Mouse (Mus musculus) ES-Bruce4 (cell line): Measurements from ENCODE around the gene Irs1. TPM values are rescaled to one million over a fixed set of nuclear protein-coding genes. Genes with fewer than 3 reads are reported as not detected.

Experiments
- H3K27ac ChIP-seq: 2 replicates; pipeline ENCODE4 v1.5.1; 2012; ENCODE audit warnings: low read length, inconsistent platforms; ENCODE audit not compliant: insufficient read depth
- H3K27me3 ChIP-seq: 2 replicates; pipeline ENCODE4 v1.6.1; 2012; ENCODE audit warnings: mild to moderate bottlenecking, low read length, inconsistent platforms; ENCODE audit not compliant: control insufficient read depth, poor library complexity, insufficient read depth, severe bottlenecking
- H3K36me3 ChIP-seq: 2 replicates; pipeline ENCODE4 v1.6.1; 2012; ENCODE audit warnings: inconsistent platforms, mild to moderate bottlenecking, low read length, moderate library complexity; ENCODE audit not compliant: control insufficient read depth, poor library complexity, insufficient read depth, severe bottlenecking
- H3K4me1 ChIP-seq: one replicate; pipeline ENCODE4 v1.8.1; 2011; ENCODE audit warnings: low read length; ENCODE audit not compliant: control insufficient read depth, insufficient read depth
- H3K4me3 ChIP-seq: 2 replicates; pipeline ENCODE4 v1.5.1; 2011; ENCODE audit warnings: low read depth, mild to moderate bottlenecking, low read length
- H3K9ac ChIP-seq: 2 replicates; pipeline ENCODE4 v1.6.1; 2012; ENCODE audit warnings: low read depth, mild to moderate bottlenecking, inconsistent platforms; ENCODE audit not compliant: poor library complexity, severe bottlenecking
- H3K9me3 ChIP-seq: replicated peaks from 2 replicates; pipeline ENCODE4 v1.6.1; 2012; ENCODE audit warnings: mild to moderate bottlenecking, low read length, inconsistent platforms; ENCODE audit not compliant: control insufficient read depth, poor library complexity, insufficient read depth, severe bottlenecking
- CTCF ChIP-seq: IDR thresholded peaks from one replicate; pipeline ENCODE4 v1.8.1; 2011; ENCODE audit warnings: low read depth, low read length
- EP300 ChIP-seq: IDR thresholded peaks from 2 replicates; pipeline ENCODE4 v1.6.1; 2011; ENCODE audit warnings: low read depth, low read length; ENCODE audit not compliant: insufficient read depth
- POLR2A ChIP-seq: IDR thresholded peaks from one replicate; pipeline ENCODE4 v1.8.1; 2011; ENCODE audit warnings: low read length; ENCODE audit not compliant: insufficient read depth
- polyA plus RNA-seq: library from polyadenylated mRNA; stranded (reverse); fragments of >200 nt; gene quantifications from 2 replicates; pipeline ENCODE4 v1.2.4, GENCODE M21; 2011; ENCODE audit warnings: low read depth; ENCODE audit not compliant: missing spikeins, insufficient read depth, insufficient read length

Irs1 gene
- polyA plus RNA-seq, result 15.3 and 15.8 TPM in 2 replicates

DNA sequence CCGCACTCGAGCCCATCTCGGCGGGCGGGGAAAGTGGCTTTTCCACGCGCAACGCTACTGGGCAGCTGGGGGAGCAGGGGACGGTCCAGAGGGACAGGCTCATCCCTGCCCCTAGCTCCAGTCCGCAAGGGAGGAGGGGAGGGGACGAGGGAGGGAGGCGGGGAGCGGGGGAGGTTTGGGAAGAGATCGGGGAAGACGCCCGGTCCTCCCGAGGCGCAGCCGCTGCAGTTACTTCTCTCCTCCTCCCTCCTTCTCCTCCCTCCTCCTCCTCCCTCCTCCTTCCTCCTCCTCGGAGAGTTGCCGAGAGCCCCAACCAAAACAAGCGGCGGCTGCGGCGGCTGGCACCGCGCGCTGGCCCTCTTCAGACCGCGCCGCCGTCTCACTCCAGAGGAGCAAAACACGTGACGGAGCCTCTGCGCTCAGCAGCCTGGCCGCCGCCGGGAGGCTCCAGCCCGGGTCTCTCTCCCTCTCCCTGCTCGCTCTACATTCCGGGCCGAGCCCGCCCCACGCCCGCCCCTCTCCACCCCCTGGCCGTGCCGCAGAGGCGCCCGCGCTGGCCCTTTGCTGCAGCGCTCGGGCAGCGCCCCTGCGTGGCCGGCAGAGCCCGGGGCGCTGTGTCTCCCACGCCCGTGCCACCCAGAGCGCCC lies at the start of gene Irs1:
TSS of gene Irs1 (minus strand) at position 266 of the 647 bp plus-strand sequence.
- Histone ChIP-seq H3K27me3 (no peaks in the 10 kb centered on the region), H3K27ac (no peak within 1 kb of the TSS), H3K9me3 (no peaks in the 10 kb centered on the region), H3K4me3 (peak within 1 kb of the TSS; percentile 88), H3K9ac (peak within 1 kb of the TSS; percentile 77), H3K4me1 (no peaks in the 10 kb centered on the region), H3K36me3 (no peaks in the 10 kb centered on the region)
- TF ChIP-seq EP300, result no peak
- TF ChIP-seq CTCF, result no peak
- TF ChIP-seq POLR2A, result no peak

DNA sequence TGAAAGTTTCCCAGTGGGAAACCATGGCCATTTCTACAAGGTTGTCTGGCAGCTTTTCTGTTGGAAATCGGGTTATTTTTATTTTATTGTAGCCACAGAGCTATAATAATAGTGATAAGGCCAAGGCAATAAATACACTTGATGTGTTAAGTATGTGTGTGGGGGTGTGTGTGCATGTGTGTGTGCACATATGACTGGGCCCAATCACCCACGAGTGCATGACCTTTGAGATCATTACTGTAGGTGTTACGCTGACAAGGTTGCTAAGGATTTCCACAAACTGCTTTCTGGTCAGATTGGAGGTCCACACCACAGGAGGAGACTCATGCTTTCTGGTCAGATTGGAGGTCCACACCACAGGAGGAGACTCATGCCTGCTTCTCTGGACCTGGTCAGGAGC lies 43.3 kb upstream of the Irs1 start:
- no peak for TF ChIP-seq CTCF
- Histone ChIP-seq H3K9me3 (no peaks in the 10 kb centered on the region), H3K4me3 (no peak overlapping the region), H3K4me1 (no peaks in the 10 kb centered on the region), H3K36me3 (no peaks in the 10 kb centered on the region), H3K9ac (no peak overlapping the region), H3K27me3 (no peaks in the 10 kb centered on the region), H3K27ac (no peak overlapping the region)

DNA sequence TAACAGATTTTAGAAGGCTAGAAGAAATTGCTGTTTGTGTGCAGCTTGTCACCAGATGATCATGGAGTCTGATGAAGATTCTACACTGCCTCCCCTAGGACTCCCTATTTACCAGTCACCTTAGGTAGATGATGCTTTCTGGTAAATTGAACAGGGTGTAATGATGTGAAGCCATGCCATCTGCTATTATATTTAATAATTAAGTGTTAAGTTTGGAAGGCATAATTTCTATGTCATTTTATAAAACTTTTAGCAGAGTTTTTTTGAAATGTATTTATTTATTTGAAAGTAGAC lies 38.7 kb upstream of the Irs1 start:
- H3K4me3 ChIP-seq, result no peak overlapping the region
- no peak overlapping the region for H3K27ac ChIP-seq
- H3K27me3 ChIP-seq, result no peaks in the 10 kb centered on the region
- no peaks in the 10 kb centered on the region for H3K9me3 ChIP-seq
- H3K9ac ChIP-seq, result no peak overlapping the region
- no peaks in the 10 kb centered on the region for H3K4me1 ChIP-seq
- H3K36me3 ChIP-seq, result no peaks in the 10 kb centered on the region
- no peak for TF ChIP-seq CTCF
- TF ChIP-seq EP300, result no peak
- no peak for TF ChIP-seq POLR2A

DNA sequence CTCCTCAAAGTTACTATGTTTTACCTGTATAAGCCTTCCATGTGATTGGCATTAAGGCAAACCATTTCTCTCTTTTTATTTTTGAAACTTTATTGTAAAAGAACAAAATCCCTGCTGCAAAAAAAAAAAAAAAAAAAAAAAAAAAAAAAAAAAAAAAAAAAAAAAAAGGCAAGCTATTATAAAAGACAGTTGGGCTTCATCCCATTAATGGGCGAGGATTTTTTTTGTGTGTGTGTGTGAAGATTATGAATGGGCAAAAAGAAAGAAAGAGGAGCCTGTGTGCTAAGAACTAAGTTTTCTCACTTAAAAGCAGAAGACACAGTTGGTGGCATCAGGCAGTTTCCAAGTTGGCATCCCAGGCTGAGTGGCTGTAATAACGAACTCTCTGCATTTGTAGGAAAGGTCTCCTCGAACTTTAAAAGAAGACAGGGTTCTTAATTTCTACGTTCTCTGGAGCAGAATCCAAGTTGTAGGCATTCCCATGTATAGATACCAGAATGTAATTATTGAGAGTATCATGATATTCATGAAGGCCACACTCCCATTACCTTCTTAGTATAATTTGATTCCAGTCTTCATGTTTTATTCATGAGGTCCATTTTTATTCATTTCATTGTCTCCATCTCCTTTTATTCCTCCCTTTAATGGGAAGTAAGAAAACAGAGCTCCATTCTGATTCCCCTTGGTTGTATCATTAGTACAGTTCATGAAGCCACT lies 38.2 kb upstream of the Irs1 start:
- H3K4me1 ChIP-seq, result no peaks in the 10 kb centered on the region
- H3K9me3 ChIP-seq, result no peaks in the 10 kb centered on the region
- no peak overlapping the region for H3K4me3 ChIP-seq
- H3K27ac ChIP-seq, result no peak overlapping the region
- no peaks in the 10 kb centered on the region for H3K36me3 ChIP-seq
- no peaks in the 10 kb centered on the region for H3K27me3 ChIP-seq
- TF ChIP-seq EP300 (no peak), CTCF (no peak)
- H3K9ac ChIP-seq, result no peak overlapping the region

DNA sequence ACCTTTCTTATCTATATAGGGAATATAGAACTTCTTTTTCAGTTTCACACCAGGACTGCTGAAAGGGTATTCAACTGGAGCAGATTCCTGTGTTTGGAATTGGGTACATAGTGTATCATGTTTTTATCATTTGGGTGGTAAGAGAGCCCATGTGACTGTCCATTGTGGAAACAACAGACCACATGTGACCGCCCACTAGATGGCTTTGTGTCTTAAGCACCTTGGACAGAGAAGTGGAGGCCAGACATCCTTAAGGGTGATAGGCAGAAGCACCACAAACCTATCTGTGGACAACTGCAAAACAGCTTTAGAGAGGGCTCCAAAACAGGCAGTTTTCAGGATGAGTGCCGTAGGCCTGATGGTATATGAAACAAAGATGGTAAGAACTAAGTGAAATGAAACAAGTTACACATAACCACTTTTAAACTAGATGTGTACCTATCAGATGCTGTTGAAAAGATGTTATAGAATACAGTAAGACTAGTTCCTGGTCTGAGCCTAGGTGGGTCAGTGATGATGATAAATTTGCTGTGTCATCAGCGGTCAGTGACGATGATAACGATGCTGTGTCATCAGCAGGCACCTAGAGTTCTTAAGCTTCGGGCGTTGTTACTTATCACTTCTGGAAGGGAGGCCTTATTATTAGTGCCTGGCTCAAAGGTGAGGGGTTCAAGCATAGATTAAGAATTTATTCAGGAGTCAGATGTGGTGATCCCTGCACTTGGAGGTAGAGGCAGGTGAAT lies 37.0 kb upstream of the Irs1 start:
- TF ChIP-seq CTCF (no peak), POLR2A (no peak), EP300 (no peak)
- no peaks in the 10 kb centered on the region for H3K9me3 ChIP-seq
- H3K27ac ChIP-seq, result no peak overlapping the region
- H3K27me3 ChIP-seq, result no peaks in the 10 kb centered on the region
- H3K36me3 ChIP-seq, result no peaks in the 10 kb centered on the region
- H3K4me3 ChIP-seq, result no peak overlapping the region
- no peak overlapping the region for H3K9ac ChIP-seq
- no peaks in the 10 kb centered on the region for H3K4me1 ChIP-seq

DNA sequence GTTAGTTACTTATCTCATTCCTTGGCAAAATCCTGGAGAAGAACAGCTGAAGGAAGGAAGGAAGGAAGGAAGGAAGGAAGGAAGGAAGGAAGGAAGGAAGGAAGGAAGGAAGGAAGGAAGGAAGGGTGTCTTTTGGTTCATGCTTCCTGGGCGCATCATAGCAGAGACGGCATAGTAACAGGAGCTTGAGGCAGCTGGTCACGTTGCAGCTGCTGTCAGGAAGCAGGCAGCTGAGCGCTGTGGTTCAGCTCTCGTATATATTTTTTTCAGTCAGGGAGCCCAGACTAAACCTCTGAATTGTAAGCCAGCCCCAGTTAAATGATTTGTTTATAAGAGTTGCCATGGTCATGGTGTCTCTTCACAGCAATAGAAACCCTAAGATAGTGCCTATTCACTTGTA lies 34.9 kb upstream of the Irs1 start:
- H3K27me3 ChIP-seq, result no peaks in the 10 kb centered on the region
- no peaks in the 10 kb centered on the region for H3K36me3 ChIP-seq
- H3K9ac ChIP-seq, result no peak overlapping the region
- H3K4me1 ChIP-seq, result no peaks in the 10 kb centered on the region
- no peaks in the 10 kb centered on the region for H3K9me3 ChIP-seq
- no peak overlapping the region for H3K27ac ChIP-seq
- no peak overlapping the region for H3K4me3 ChIP-seq
- TF ChIP-seq CTCF (no peak), POLR2A (no peak), EP300 (no peak)
